In genomic region chr11:52722706-52723105, GRCm38 (mm10) we compare ENCODE assay signal across 22 mouse cellular contexts. TPM values are rescaled to one million over a fixed set of nuclear protein-coding genes. Genes with fewer than 3 reads are reported as not detected.
DNase-seq lines count a peak whose midpoint lies in the region; ATAC-seq and TF ChIP-seq lines count a peak whose summit lies in the region.
"Had no signal": no experiment of that assay in that cellular context is flagged by ENCODE, and none has a peak within 500 bp of the region (broad histone marks: within the 10 kb centered on the region; RNA-seq: fewer than 3 reads in every experiment).

No protein-coding gene starts in this region.

- no peak overlapping the region for H3K27ac ChIP-seq in hindbrain, postnatal 0 days
- H3K27ac ChIP-seq in hindbrain, embryonic 16.5 days (ENCODE audit: low read depth, low read length) = no peak overlapping the region
- H3K27ac ChIP-seq in midbrain, embryonic 11.5 days (ENCODE audit: low read depth, low read length) = no peak overlapping the region
- no peak overlapping the region for H3K27ac ChIP-seq in midbrain, embryonic 13.5 days
- H3K27ac ChIP-seq: embryonic facial prominence, embryonic 10.5 days; embryonic facial prominence, embryonic 12.5 days; forebrain, embryonic 13.5 days; forebrain, embryonic 15.5 days had no signal

- no peaks in the 10 kb centered on the region for H3K27me3 ChIP-seq in hindbrain, postnatal 0 days (ENCODE audit: insufficient read depth, low read length)
- H3K27me3 ChIP-seq in hindbrain, embryonic 16.5 days (replicated peaks; ENCODE audit: control insufficient read depth, insufficient read depth, low read length) = no peaks in the 10 kb centered on the region
- no peaks in the 10 kb centered on the region for H3K27me3 ChIP-seq in midbrain, embryonic 11.5 days (ENCODE audit: control insufficient read depth, insufficient read depth, low read length)
- no peaks in the 10 kb centered on the region for H3K27me3 ChIP-seq in midbrain, embryonic 13.5 days
- H3K27me3 ChIP-seq: embryonic facial prominence, embryonic 12.5 days; forebrain, embryonic 13.5 days; forebrain, embryonic 15.5 days had no signal

- no peak overlapping the region for H3K4me3 ChIP-seq in hindbrain, postnatal 0 days (ENCODE audit: low read length)
- no peak overlapping the region for H3K4me3 ChIP-seq in hindbrain, embryonic 16.5 days (ENCODE audit: low read length)
- no peak overlapping the region for H3K4me3 ChIP-seq in midbrain, embryonic 11.5 days (ENCODE audit: low read depth, low read length)
- H3K4me3 ChIP-seq in midbrain, embryonic 13.5 days (replicated peaks) = no peak overlapping the region
- H3K4me3 ChIP-seq: embryonic facial prominence, embryonic 10.5 days; embryonic facial prominence, embryonic 12.5 days; forebrain, embryonic 13.5 days; forebrain, embryonic 15.5 days had no signal

- no peak for ATAC-seq in hindbrain, postnatal 0 days
- ATAC-seq in hindbrain, embryonic 16.5 days = no peak
- ATAC-seq in midbrain, embryonic 11.5 days (ENCODE audit: low FRiP score) = no peak
- no peak for ATAC-seq in midbrain, embryonic 13.5 days
- ATAC-seq: activated CD4-positive, CD25-positive, alpha-beta regulatory T cell, adult 4 months; CD4-positive, CD25-positive, alpha-beta regulatory T cell, adult 4 months; forebrain, embryonic 13.5 days; forebrain, embryonic 15.5 days; forebrain, postnatal 0 days; Patski had no signal

- no peak for TF ChIP-seq CTCF in hindbrain, postnatal 0 days (IDR thresholded peaks at IDR 0.05; ENCODE audit: low read depth)

- no peak overlapping the region for H3K4me2 ChIP-seq in hindbrain, postnatal 0 days (ENCODE audit: low read depth, low read length)
- H3K4me2 ChIP-seq in hindbrain, embryonic 16.5 days (ENCODE audit: low read length) = no peak overlapping the region
- no peak overlapping the region for H3K4me2 ChIP-seq in midbrain, embryonic 11.5 days
- no peak overlapping the region for H3K4me2 ChIP-seq in midbrain, embryonic 13.5 days (replicated peaks)
- H3K4me2 ChIP-seq: embryonic facial prominence, embryonic 12.5 days; forebrain, embryonic 13.5 days; forebrain, embryonic 15.5 days had no signal

- no peak overlapping the region for H3K9ac ChIP-seq in hindbrain, postnatal 0 days (replicated peaks; ENCODE audit: low read length)
- H3K9ac ChIP-seq in hindbrain, embryonic 16.5 days (ENCODE audit: low read depth, low read length) = no peak overlapping the region
- H3K9ac ChIP-seq in midbrain, embryonic 11.5 days (ENCODE audit: low read length) = no peak overlapping the region
- no peak overlapping the region for H3K9ac ChIP-seq in midbrain, embryonic 13.5 days (replicated peaks)
- H3K9ac ChIP-seq: embryonic facial prominence, embryonic 12.5 days; forebrain, embryonic 13.5 days; forebrain, embryonic 15.5 days; forebrain, postnatal 0 days had no signal

- peak; percentile 65 to 78 for DNase-seq in cerebellum, postnatal 10 days
- no peak for DNase-seq in cerebellum, adult 9-11 months
- peak; percentile 43 for DNase-seq in hindbrain, postnatal 0 days (ENCODE audit: low spot score)
- DNase-seq in midbrain, embryonic 11.5 days (ENCODE audit: low spot score, missing footprints) = peak; percentile 12
- DNase-seq: adrenal gland, adult 8-10 months; adrenal gland, postnatal 14 days; adrenal gland, postnatal 36 days; B cell, adult 2 months; cerebellum, adult 11-12 months; cerebellum, adult 9-10 months; forebrain, postnatal 0 days had no signal

- H3K9me3 ChIP-seq in hindbrain, postnatal 0 days (ENCODE audit: low read length) = no peaks in the 10 kb centered on the region
- H3K9me3 ChIP-seq in hindbrain, embryonic 16.5 days (ENCODE audit: control insufficient read depth, low read length) = no peaks in the 10 kb centered on the region
- no peaks in the 10 kb centered on the region for H3K9me3 ChIP-seq in midbrain, embryonic 11.5 days (ENCODE audit: control insufficient read depth, low read length)
- no peaks in the 10 kb centered on the region for H3K9me3 ChIP-seq in midbrain, embryonic 13.5 days
- H3K9me3 ChIP-seq: embryonic facial prominence, embryonic 10.5 days; embryonic facial prominence, embryonic 12.5 days; forebrain, embryonic 13.5 days; forebrain, embryonic 15.5 days; G1E had no signal

- no peaks in the 10 kb centered on the region for H3K4me1 ChIP-seq in hindbrain, postnatal 0 days (ENCODE audit: insufficient read depth, low read length)
- H3K4me1 ChIP-seq in hindbrain, embryonic 16.5 days (ENCODE audit: control insufficient read depth, insufficient read depth, low read depth, low read length) = no peaks in the 10 kb centered on the region
- H3K4me1 ChIP-seq in midbrain, embryonic 11.5 days (ENCODE audit: control insufficient read depth, insufficient read depth, low read length) = no peaks in the 10 kb centered on the region
- no peaks in the 10 kb centered on the region for H3K4me1 ChIP-seq in midbrain, embryonic 13.5 days (replicated peaks)
- H3K4me1 ChIP-seq: embryonic facial prominence, embryonic 10.5 days; embryonic facial prominence, embryonic 12.5 days had no signal

- H3K36me3 ChIP-seq in hindbrain, postnatal 0 days (ENCODE audit: insufficient read depth, low read length) = no peaks in the 10 kb centered on the region
- H3K36me3 ChIP-seq in hindbrain, embryonic 16.5 days (ENCODE audit: control insufficient read depth, insufficient read depth, low read length) = no peaks in the 10 kb centered on the region
- H3K36me3 ChIP-seq in midbrain, embryonic 11.5 days (ENCODE audit: control insufficient read depth, insufficient read depth, low read length) = no peaks in the 10 kb centered on the region
- H3K36me3 ChIP-seq in midbrain, embryonic 13.5 days = no peaks in the 10 kb centered on the region
- H3K36me3 ChIP-seq: embryonic facial prominence, embryonic 10.5 days; embryonic facial prominence, embryonic 12.5 days; forebrain, embryonic 15.5 days; G1E had no signal

- 69% methylated on average over 4 of the region's 4 CpGs for WGBS in hindbrain, postnatal 0 days
- 59% methylated on average over 4 of the region's 4 CpGs for WGBS in hindbrain, embryonic 16.5 days
- 89% methylated on average over 4 of the region's 4 CpGs for WGBS in midbrain, embryonic 11.5 days
- WGBS in midbrain, embryonic 13.5 days = 89% methylated on average over 4 of the region's 4 CpGs

RNA-seq across cellular contexts. Expression of gene Fstl4, which starts 41.7 kb away (rescaled TPM):
- total RNA-seq in hindbrain, postnatal 0 days (2014; rRNA removed) = 10.9 and 11.3 TPM in 2 replicates
- polyA plus RNA-seq in hindbrain, postnatal 0 days (2015; fragmentation: Nextera tagmentation; extraction: Ambion mirVana) = 10.9 TPM in 2 replicates
- polyA plus RNA-seq in hindbrain, embryonic 16.5 days (2015; fragmentation: Nextera tagmentation; extraction: Ambion mirVana) = 14.1 and 14.2 TPM in 2 replicates
- 0.64 and 0.90 TPM in 2 replicates for polyA plus RNA-seq in midbrain, embryonic 11.5 days (2014; fragmentation: Nextera tagmentation; extraction: Ambion mirVana)
- 5.1 TPM in 2 replicates for polyA plus RNA-seq in midbrain, embryonic 13.5 days (2015; fragmentation: Nextera tagmentation; extraction: Ambion mirVana)
- total RNA-seq: CH12.LX had no signal
- polyA plus RNA-seq: activated CD4-positive, CD25-positive, alpha-beta regulatory T cell, adult 4 months; CD4-positive, CD25-positive, alpha-beta regulatory T cell, adult 4 months; G1E; Patski had no signal
